Mouse (Mus musculus): ENCODE data around the gene Zfyve19. TPM values are rescaled to one million over a fixed set of nuclear protein-coding genes. Genes with fewer than 3 reads are reported as not detected.

Gene Zfyve19
- total RNA-seq (2023), result 10 to 100 TPM; 30.2 to 31.0 TPM

DNA sequence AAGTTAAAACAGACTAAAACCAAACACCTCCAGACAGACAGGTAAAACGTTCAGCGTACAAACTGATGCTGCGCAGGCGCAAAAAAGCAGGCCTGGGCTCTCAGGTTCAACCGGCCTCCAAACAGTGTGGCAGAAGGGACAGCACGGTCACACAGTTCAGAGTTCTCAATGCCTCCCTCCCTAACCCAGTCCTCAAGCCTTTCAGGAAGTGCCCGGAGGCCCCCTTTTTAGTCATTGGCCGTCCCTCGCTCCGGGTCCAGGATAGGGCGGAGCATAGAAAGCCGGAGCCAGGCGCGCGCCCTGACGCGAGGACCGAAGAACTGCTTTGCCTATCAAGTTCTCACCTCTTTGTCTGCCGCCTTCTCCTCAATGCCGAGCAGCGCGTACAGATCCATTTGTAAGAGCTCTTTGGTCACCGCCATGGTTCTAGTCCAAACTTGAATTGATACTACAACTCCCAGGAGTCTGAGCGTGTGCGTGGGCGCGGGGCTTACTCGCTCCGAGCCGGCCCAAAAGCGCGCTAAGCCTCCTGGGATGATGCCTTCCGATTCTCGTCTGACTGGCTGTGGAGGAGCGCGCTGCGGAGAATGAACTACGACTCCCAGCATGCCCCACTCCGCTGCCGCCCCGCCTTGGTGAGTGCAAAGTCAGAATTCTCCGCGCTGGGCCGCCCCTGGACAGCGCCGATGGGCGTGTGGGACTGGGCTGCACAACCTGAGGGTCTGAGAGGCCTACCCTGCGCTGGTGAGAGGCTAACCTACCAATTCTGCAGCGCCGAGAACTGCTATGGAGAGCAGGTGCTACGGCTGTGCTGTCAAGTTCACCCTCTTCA, at the start of gene Zfyve19, which contains the start of gene Dnajc17:
Zfyve19 (plus strand) TSS at position 274 of the 832 bp plus-strand sequence.
Dnajc17 (minus strand) TSS at position 452 of the 832 bp plus-strand sequence.

DNA sequence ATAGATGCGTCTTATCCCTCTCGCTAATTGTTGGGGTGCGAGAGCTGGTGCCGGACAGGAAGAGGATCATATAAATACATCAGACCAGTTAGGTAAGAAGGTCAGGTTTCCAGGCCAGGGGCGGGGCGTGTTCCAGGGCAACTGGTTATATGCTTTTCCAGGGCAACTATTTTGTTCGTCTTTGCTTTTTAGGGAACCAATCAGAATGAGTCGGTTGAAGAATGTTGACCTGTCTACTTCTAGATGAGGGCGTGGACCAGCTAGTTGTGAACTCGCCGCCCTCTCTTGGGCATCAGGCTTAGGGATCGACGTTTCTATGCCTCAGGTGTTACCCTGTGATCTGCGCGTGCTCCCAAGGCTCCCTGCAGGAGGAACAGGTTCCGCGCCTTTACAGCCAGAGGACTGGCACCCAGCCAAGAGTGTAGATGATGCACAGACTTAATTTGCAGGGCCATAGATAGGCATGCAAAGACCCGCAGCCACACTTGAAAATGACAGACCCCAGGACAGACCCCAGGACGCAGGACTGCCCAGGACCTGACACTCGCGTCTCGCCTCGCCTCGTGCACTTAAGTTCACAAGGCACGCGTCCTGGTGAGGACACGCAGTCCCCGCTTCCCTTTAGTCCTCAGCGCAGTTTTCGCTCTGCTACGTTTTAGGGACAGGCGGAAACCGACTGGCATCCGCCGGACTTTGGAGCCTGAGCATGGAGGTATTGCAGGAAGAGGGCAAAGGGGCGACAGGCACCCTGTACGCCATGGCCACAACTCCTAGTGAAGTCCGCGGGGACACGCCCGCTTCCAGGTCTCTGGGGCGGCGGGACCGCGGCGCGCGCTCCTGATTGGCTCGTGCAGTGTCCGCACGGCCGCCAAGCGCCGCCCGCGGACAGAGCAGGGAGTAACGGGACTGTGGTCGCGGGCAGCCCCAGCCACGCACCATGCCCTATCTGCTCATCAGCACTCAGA, 41.2 kb upstream of the Zfyve19 start, which contains the start of gene Gchfr:
Gchfr (plus strand) TSS at position 873 of the 965 bp plus-strand sequence.

DNA sequence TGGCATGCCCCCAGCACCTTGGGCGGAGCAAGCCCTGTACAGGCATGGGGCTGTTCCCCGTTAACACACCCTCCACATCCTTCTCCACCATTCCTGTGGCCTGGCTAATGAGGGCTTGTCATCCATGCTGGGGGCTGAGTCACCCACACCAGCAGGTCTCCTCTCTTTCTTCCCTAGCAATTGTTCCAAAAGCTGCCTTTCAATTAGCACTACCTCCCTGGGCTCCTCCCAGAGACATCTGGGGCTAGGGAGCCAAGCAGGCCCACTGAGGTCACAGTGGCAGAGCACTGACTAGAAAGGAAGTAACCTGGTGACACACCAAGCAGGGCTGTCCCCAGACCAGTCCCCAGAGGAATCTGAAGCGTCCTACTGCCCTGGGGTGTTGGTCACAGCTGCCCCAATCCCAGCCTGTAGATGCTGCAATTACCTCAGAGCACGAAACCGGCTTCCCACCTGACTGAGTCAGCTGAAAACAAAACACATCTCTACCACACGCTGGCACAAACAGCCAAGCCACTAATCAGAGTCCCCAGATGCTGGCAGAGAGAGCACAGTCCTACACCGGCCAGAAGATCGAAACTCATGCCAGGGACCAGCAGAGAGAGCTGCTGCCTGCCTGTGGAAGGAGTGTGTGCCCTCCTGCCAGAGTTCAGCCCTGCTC, 34.3 kb upstream of the Zfyve19 start, which contains the start of gene Gm14137:
Gm14137 (plus strand) TSS at position 519 of the 661 bp plus-strand sequence.

DNA sequence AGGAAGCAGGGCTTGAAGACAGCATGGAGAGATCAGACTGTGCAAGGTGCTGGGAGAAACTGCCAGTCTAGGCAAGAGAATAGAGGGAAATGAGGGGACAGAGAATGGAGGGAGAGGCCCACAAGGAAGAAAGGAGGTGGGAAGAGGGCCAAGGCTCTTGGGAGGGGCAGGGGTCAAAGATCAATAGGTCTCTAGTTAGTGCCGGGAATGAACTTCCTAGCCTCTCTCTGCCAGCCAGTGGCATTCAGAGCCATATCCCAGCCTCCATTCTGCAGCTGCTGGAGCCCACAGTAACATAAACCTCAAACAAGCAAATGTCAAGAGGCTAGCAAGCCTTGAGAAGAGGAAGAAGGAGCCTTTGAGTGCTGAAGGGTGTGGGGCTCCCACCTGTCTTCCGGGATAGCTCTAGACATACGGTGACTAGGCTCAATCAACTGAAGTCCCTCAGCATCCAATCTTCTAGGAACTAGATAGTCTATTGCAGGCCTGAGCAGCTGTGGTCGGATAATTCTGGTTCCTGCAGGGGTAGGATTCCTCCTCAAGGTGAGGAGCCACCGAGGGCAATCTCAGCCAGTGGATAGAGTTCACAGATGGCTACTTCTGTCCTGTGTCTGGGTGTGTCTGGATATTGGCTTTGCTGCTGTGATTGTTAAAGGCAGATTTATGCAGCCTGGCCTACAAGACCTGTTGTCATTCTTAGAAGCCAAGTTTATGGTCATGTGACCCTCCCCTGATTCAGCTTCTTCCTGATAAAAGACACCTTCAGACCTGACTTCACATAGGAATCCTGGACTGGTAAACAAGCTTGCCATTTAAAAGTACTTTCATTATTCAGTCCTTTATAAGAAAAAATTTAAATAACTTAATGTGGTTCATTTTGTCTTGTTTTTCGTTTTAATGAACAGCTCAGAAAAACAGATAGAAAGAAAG, 21.6 kb downstream of the Zfyve19 start, which contains the start of gene Ppp1r14d:
Ppp1r14d (minus strand) TSS at position 132 of the 930 bp plus-strand sequence.

DNA sequence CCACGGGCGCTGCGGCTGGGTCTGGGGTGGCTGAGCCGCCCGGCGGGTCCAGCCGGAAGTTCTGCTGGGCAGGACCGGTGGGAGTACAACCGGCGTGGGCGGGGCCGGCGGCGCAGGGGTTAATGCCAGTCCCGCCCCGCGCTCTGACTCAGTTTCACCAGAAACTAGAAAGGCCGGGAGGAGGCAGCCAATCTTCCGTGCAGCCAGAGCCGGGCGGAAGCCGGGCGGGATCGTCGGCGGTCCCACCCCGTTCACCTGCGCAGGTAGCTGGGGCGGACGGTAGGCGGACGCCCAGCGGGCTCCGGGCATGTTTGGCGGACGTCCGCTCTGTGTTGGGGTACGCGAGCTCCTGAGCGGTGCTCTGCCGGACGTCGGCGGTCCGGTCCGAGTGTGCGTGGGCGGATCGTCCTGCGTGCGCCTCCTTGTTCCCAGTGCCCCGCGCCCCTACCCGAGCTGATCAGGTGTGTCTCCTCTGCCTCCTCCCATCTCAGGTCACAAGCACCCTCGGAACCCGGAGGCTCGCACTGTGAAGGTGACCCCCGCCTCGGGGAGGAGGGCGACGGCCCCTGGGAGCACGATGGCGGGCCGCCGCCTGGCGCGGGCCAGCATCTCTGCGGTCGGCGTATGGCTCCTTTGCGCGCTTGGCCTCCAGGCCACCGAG, 28.9 kb downstream of the Zfyve19 start, which contains the start of gene Spint1:
Spint1 (plus strand) TSS at position 153 of the 661 bp plus-strand sequence.

Other genes starting within 250 kb of the Zfyve19 start
- 10 to 100 TPM; 12.8 to 13.5 TPM for gene Ccdc32, start 179.2 kb upstream of the Zfyve19 start, total RNA-seq (2023)
- gene Rpusd2, start 173.8 kb upstream of the Zfyve19 start, total RNA-seq (2023), result 10 to 100 TPM; 20.5 to 20.9 TPM
- 1 to 10 TPM; 1.5 to 2.9 TPM for gene Knl1, start 161.5 kb upstream of the Zfyve19 start, total RNA-seq (2023)
- gene Rad51, start 95.8 kb upstream of the Zfyve19 start, total RNA-seq (2023), result 1 to 10 TPM; 2.4 to 4.1 TPM
- 10 to 100 TPM; 25.9 to 28.7 TPM for gene Rmdn3, start 51.6 kb upstream of the Zfyve19 start, total RNA-seq (2023)
- not detected for gene Gchfr, start 40.8 kb upstream of the Zfyve19 start, total RNA-seq (2023)
- gene Gm14137, start 34.1 kb upstream of the Zfyve19 start, total RNA-seq (2023), result not detected
- gene Dnajc17, start 178 bp downstream of the Zfyve19 start, total RNA-seq (2023), result 10 to 100 TPM; 18.4 to 26.2 TPM
- gene Ppp1r14d, start 21.3 kb downstream of the Zfyve19 start, total RNA-seq (2023), result not detected
- gene Spint1, start 28.7 kb downstream of the Zfyve19 start, total RNA-seq (2023), result under 1 TPM in 1 of 2 experiments, not detected in 1; 0.24 TPM
- not detected for gene Rhov, start 62.7 kb downstream of the Zfyve19 start, total RNA-seq (2023)
- 10 to 100 TPM; 19.0 to 24.7 TPM for gene Vps18, start 80.1 kb downstream of the Zfyve19 start, total RNA-seq (2023)
- under 1 TPM in 1 of 2 experiments, not detected in 1; 0.32 TPM for gene Dll4, start 117.2 kb downstream of the Zfyve19 start, total RNA-seq (2023)
- gene Chac1, start 142.6 kb downstream of the Zfyve19 start, total RNA-seq (2023), result not detected